Mouse (Mus musculus) c-Kit-positive CD71-positive TER-119-positive erythroid progenitor cells, embryonic 14.5 days (primary cell): Measurements from ENCODE around the gene Cnksr2.

Experiments
- DNase-seq: peaks from one replicate; pipeline ENCODE4 v3.0.0-alpha.2; 2013; ENCODE audit warnings: low spot score

The Cnksr2 gene

GRCm38 (mm10) chrX:158043057-158043843 is at the start of gene Cnksr2:
Gene Cnksr2, minus strand, starts transcription at chrX:158043294.
- DNase-seq: no peak

- DNase-seq: no peak
Measured at GRCm38 (mm10) chrX:158043844-158044140, 698 bp upstream of the Cnksr2 start.

- no peak for DNase-seq
Measured at GRCm38 (mm10) chrX:158042255-158043056, 638 bp downstream of the Cnksr2 start.

- no peak for DNase-seq
Measured at GRCm38 (mm10) chrX:158041703-158042102, 1.4 kb downstream of the Cnksr2 start.

- peak; percentile 11 for DNase-seq
Measured at GRCm38 (mm10) chrX:157951698-157952097, 91.4 kb downstream of the Cnksr2 start.

- DNase-seq: no peak
Measured at GRCm38 (mm10) chrX:157949256-157949655, 93.8 kb downstream of the Cnksr2 start.

- no peak for DNase-seq
Measured at GRCm38 (mm10) chrX:157945121-157945520, 98.0 kb downstream of the Cnksr2 start.

- no peak for DNase-seq
Measured at GRCm38 (mm10) chrX:157936611-157937010, 106.5 kb downstream of the Cnksr2 start.

GRCm38 (mm10) chrX:157920093-157920492 is 123.0 kb downstream of the Cnksr2 start:
- DNase-seq: no peak

GRCm38 (mm10) chrX:157829983-157830382 is 213.1 kb downstream of the Cnksr2 start:
- no peak for DNase-seq

- no peak for DNase-seq
Measured at GRCm38 (mm10) chrX:157818921-157819260, 224.2 kb downstream of the Cnksr2 start.

GRCm38 (mm10) chrX:157818207-157818920 is 224.7 kb downstream of the Cnksr2 start, which contains the start of gene Klhl34:
Gene Klhl34, plus strand, starts transcription at chrX:157818435.
- DNase-seq: no peak

GRCm38 (mm10) chrX:157817571-157818206 is 225.4 kb downstream of the Cnksr2 start:
- no peak for DNase-seq

- no peak for DNase-seq
Measured at GRCm38 (mm10) chrX:157809721-157810120, 233.4 kb downstream of the Cnksr2 start.

- no peak for DNase-seq
Measured at GRCm38 (mm10) chrX:157801669-157802068, 241.4 kb downstream of the Cnksr2 start.
